ENCODE assay signal across 19 mouse cellular contexts in the genomic region with DNA sequence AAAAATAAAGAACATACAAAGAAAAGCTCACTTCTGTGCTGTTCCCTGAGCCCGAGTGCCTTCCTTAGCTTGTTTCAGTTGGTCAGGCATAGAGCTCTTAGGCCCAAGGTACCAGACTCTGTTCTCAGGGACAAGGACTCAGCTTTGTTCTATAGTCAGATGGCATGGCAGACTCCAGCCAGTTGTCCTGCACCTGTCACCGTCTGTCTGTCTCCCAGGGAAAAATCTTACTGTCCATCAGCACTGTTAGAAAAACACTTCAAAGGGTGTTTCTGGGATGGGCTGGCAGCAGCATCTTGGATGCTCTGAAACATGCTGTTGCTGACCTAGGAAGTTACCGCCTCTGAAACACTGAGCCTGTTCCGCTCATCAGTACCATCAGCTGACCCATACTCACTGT.
"Had no signal": no experiment of that assay in that cellular context is flagged by ENCODE, and none has a peak within 500 bp of the region (broad histone marks: within the 10 kb centered on the region; RNA-seq: fewer than 3 reads in every experiment).

No protein-coding gene starts in this region.

- H3K27ac ChIP-seq: liver, embryonic 15.5 days; lung, embryonic 15.5 days; macrophage; midbrain, embryonic 10.5 days; midbrain, embryonic 12.5 days; neural tube, embryonic 12.5 days; stomach, embryonic 15.5 days; stomach, postnatal 0 days had no signal

- H3K4me1 ChIP-seq: liver, embryonic 15.5 days; megakaryocyte, embryonic 14.5 days; midbrain, embryonic 10.5 days; midbrain, embryonic 12.5 days; neural tube, embryonic 12.5 days; stomach, embryonic 15.5 days had no signal

- H3K36me3 ChIP-seq: liver, embryonic 15.5 days; lung, embryonic 15.5 days; midbrain, embryonic 10.5 days; midbrain, embryonic 12.5 days; neural tube, embryonic 12.5 days; stomach, embryonic 15.5 days had no signal

- H3K9ac ChIP-seq: liver, embryonic 15.5 days; liver, postnatal 0 days; lung, embryonic 15.5 days; midbrain, embryonic 12.5 days; neural tube, embryonic 12.5 days; stomach, embryonic 15.5 days had no signal

- H3K4me3 ChIP-seq: liver, embryonic 15.5 days; lung, embryonic 15.5 days; megakaryocyte, embryonic 14.5 days; midbrain, embryonic 10.5 days; midbrain, embryonic 12.5 days; neural tube, embryonic 12.5 days; stomach, embryonic 15.5 days had no signal

- H3K4me2 ChIP-seq: liver, embryonic 15.5 days; lung, embryonic 15.5 days; midbrain, embryonic 12.5 days; neural tube, embryonic 12.5 days; stomach, embryonic 15.5 days had no signal

- H3K9me3 ChIP-seq: liver, embryonic 15.5 days; lung, embryonic 15.5 days; midbrain, embryonic 10.5 days; midbrain, embryonic 12.5 days; neural tube, embryonic 12.5 days; stomach, embryonic 15.5 days had no signal

- DNase-seq: liver, postnatal 0 days; lung, adult 2 months; lung, postnatal 14 days; lung, postnatal 36 days; midbrain, embryonic 14.5 days; right cerebral cortex, postnatal 14 days; thymus, adult 2 months; thymus, postnatal 36 days had no signal

- ATAC-seq: liver, postnatal 0 days; lung, postnatal 0 days; midbrain, embryonic 16.5 days had no signal

- H3K27me3 ChIP-seq: liver, embryonic 15.5 days; lung, embryonic 15.5 days; megakaryocyte, embryonic 14.5 days; midbrain, embryonic 12.5 days; neural tube, embryonic 12.5 days; stomach, embryonic 15.5 days had no signal
